Mouse (Mus musculus) embryonic facial prominence, embryonic 10.5 days (tissue): Measurements from ENCODE around the gene Fgd5. TPM values are rescaled to one million over a fixed set of nuclear protein-coding genes. Genes with fewer than 3 reads are reported as not detected.

Experiments used
- DNase-seq: peaks from one replicate; pipeline ENCODE4 v3.0.0-alpha.2; 2017; ENCODE audit warnings: low spot score
- H3K27ac ChIP-seq: fragments of 300-500 bp; sonication (generic); replicated peaks from 2 replicates; pipeline ENCODE4 v1.5.1; 2016; ENCODE audit warnings: mild to moderate bottlenecking
- H3K27me3 ChIP-seq: fragments of 300-500 bp; sonication (generic); replicated peaks from 2 replicates; pipeline ENCODE4 v1.6.1; 2016; ENCODE audit warnings: low read depth, mild to moderate bottlenecking; ENCODE audit not compliant: poor library complexity, severe bottlenecking
- H3K36me3 ChIP-seq: fragments of 300-500 bp; sonication (generic); replicated peaks from 2 replicates; pipeline ENCODE4 v1.6.1; 2016; ENCODE audit warnings: mild to moderate bottlenecking, moderate library complexity
- H3K4me1 ChIP-seq: fragments of 300-500 bp; sonication (generic); 2 replicates; pipeline ENCODE4 v1.6.1; 2016
- H3K4me3 ChIP-seq: fragments of 300-500 bp; sonication (generic); 2 replicates; pipeline ENCODE4 v1.5.1; 2016; ENCODE audit warnings: mild to moderate bottlenecking, moderate library complexity
- H3K9me3 ChIP-seq: fragments of 300-500 bp; sonication (generic); 2 replicates; pipeline ENCODE4 v1.6.1; 2016; ENCODE audit warnings: mild to moderate bottlenecking
- WGBS: fragments of 180-500 bp; shearing (Covaris S2); methylation state at CpG from one replicate; pipeline ENCODE4 v1.1.7; 2016; 5-methylcytosine and 5-hydroxymethylcytosine counted together
- polyA plus RNA-seq: library from polyadenylated mRNA; unstranded; fragments of >200 nt; fragmentation: Nextera tagmentation; extraction: Ambion mirVana; gene quantifications from 2 replicates; pipeline ENCODE4 v1.2.1, GENCODE M21; 2016

Fgd5 gene
- polyA plus RNA-seq, 1 experiment from 2014 or later = 6.2 TPM

DNA sequence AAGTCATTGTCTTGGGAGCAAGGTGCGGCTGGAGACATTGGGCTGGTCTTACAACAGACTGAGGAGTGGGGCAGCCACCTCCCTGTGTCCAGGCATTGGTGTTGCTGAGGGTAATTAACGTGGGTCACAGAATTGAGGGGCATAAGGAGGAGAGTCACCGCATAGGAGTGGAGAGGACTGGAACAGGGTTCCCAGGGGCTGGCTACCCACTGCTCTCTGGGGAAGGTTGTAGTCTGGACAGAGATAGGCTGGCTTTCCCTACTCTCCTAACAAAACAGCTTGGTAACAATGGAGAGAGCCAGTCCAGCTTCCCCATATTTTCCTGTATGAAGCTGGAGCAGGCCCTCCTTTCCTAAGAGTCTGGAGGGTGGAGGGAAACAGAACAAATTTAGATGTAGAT lies 1.3 kb downstream of the Fgd5 start:
- Histone ChIP-seq H3K4me1 (peaks cover 18% of the 10 kb centered on the region), H3K9me3 (no peaks in the 10 kb centered on the region), H3K36me3 (no peaks in the 10 kb centered on the region), H3K4me3 (peak overlapping the region; percentile 72), H3K27ac (no peak overlapping the region), H3K27me3 (peaks cover 56% of the 10 kb centered on the region)
- 61% methylated on average over 3 of the region's 3 CpGs for WGBS
- DNase-seq = no peak

DNA sequence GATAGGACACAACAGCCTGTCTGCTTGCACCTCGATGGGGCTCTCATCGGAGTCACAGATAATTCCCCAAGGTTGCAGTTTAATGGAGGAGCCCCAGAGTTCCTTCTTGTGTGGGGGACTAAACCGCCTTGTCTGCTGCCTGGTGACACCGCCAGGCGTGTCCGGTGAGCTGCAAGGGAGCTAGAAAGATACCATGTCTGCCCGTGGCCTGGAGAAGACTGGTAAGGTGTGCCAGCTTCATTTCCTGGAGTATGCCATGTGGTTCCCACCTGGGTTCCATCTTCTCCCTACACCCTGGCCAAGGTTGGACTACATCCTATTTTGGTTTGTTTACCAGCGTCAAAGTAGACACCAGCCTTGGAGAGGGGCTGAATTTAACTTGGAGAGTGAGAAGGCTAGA lies 11.4 kb downstream of the Fgd5 start:
- H3K4me1 ChIP-seq = peaks cover 11% of the 10 kb centered on the region
- H3K27ac ChIP-seq = no peak overlapping the region
- H3K4me3 ChIP-seq = no peak overlapping the region
- no peaks in the 10 kb centered on the region for H3K9me3 ChIP-seq
- no peaks in the 10 kb centered on the region for H3K27me3 ChIP-seq
- whole genome bisulfite sequencing = 93% methylated on average over 8 of the region's 8 CpGs
- H3K36me3 ChIP-seq = no peaks in the 10 kb centered on the region
- no peak for DNase-seq

- DNase-seq = no peak
- H3K4me3 ChIP-seq = no peak overlapping the region
- no peaks in the 10 kb centered on the region for H3K9me3 ChIP-seq
- no peaks in the 10 kb centered on the region for H3K36me3 ChIP-seq
- no peak overlapping the region for H3K27ac ChIP-seq
- H3K27me3 ChIP-seq = no peaks in the 10 kb centered on the region
- WGBS = 73% methylated on average over 2 of the region's 2 CpGs
- H3K4me1 ChIP-seq = peaks cover 11% of the 10 kb centered on the region
These were observed 14.1 kb downstream of the Fgd5 start for GRCm38 (mm10) chr6:91992823-91993222.

GRCm38 (mm10) chr6:91993795-91994505 lies 15.3 kb downstream of the Fgd5 start:
- Histone ChIP-seq H3K27ac (no peak overlapping the region), H3K9me3 (no peaks in the 10 kb centered on the region), H3K4me1 (peaks cover 11% of the 10 kb centered on the region), H3K36me3 (no peaks in the 10 kb centered on the region), H3K27me3 (no peaks in the 10 kb centered on the region), H3K4me3 (no peak overlapping the region)
- WGBS = 75% methylated on average over 8 of the region's 8 CpGs
- DNase-seq = no peak

GRCm38 (mm10) chr6:91996072-91996471 lies 17.4 kb downstream of the Fgd5 start:
- Histone ChIP-seq H3K4me3 (no peak overlapping the region), H3K4me1 (peaks cover 8% of the 10 kb centered on the region; the same call in 1 of the 2 replicates), H3K27me3 (no peaks in the 10 kb centered on the region), H3K27ac (no peak overlapping the region), H3K36me3 (no peaks in the 10 kb centered on the region), H3K9me3 (no peaks in the 10 kb centered on the region)
- 74% methylated on average over 8 of the region's 8 CpGs for WGBS
- DNase-seq = no peak

- no peaks in the 10 kb centered on the region for H3K36me3 ChIP-seq
- H3K4me1 ChIP-seq = peaks cover 31% of the 10 kb centered on the region
- H3K9me3 ChIP-seq = no peaks in the 10 kb centered on the region
- WGBS = 93% methylated on average over 1 of the region's 1 CpGs
- no peaks in the 10 kb centered on the region for H3K27me3 ChIP-seq
- no peak for DNase-seq
- H3K4me3 ChIP-seq = no peak overlapping the region
- H3K27ac ChIP-seq = no peak overlapping the region
These were observed 24.0 kb downstream of the Fgd5 start for GRCm38 (mm10) chr6:92002558-92003285.

GRCm38 (mm10) chr6:92003646-92004045 lies 25.0 kb downstream of the Fgd5 start:
- H3K27ac ChIP-seq = peak overlapping the region; percentile 58
- no peak overlapping the region for H3K4me3 ChIP-seq
- WGBS = 27% methylated on average over 2 of the region's 2 CpGs
- no peaks in the 10 kb centered on the region for H3K9me3 ChIP-seq
- no peak for DNase-seq
- H3K4me1 ChIP-seq = peaks cover 31% of the 10 kb centered on the region
- no peaks in the 10 kb centered on the region for H3K36me3 ChIP-seq
- H3K27me3 ChIP-seq = no peaks in the 10 kb centered on the region

DNA sequence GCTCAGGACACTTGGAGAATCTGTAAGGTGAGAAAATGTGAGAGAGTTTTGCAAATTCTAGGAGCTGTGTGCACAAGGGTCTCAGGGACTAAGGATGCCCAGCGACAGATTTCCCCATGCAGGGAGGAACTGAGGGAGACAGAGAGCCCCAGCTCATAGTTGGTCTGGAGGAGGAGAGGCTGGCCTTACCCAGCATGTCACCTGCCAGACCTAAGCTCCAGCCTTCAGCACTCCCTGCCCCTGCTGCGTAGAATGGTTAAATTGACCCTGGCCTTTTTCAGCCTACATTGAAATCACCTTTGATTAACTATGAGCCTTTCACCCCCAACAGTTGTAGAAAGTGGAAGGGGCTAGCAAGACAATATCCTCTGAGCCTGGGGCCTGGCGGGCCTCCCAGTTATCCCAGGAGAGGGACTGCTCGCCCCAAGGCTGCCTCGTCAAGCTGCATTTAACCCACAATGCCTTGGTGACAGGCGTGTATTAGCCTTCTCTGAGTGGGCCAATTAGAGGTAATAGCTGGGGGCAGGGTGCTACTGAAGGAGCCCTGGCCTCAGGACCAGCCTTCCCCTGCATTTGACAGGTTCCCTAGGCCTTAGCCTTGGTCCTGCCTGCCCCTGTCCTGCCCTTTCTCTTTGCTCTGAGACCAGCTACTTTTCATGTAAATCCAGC lies 25.6 kb downstream of the Fgd5 start:
- H3K27ac ChIP-seq = 0 out of 2 replicates have a peak overlapping the region, but pooled peaks have one; percentile 58

DNA sequence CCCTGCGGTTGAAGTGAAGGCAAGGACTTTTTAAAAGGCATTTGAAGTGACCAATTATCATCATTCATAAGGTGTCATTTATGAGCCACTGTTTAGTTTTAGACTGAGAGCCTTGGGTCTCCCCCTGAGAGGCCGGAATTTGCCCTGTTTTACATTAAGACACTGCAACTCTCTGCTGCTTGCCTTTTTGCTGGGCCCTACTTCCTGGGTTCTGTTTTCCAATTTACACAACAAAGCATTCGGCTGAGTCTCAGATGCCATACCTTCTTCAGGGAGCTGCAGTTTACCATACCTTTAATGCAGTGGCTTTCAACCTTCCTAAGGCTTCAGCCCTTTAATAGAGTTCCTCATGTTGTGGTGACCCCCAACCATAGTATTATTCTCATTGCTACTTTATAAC lies 26.1 kb downstream of the Fgd5 start:
- Histone ChIP-seq H3K9me3 (no peaks in the 10 kb centered on the region), H3K27ac (no peak overlapping the region), H3K36me3 (no peaks in the 10 kb centered on the region), H3K27me3 (no peaks in the 10 kb centered on the region), H3K4me3 (no peak overlapping the region), H3K4me1 (peaks cover 35% of the 10 kb centered on the region)
- WGBS = 35% methylated on average over 3 of the region's 3 CpGs
- DNase-seq = no peak

More for the DNA sequence above, 25.6 kb downstream of the Fgd5 start:
- DNase-seq = peak; percentile 56
- no peaks in the 10 kb centered on the region for H3K36me3 ChIP-seq
- no peaks in the 10 kb centered on the region for H3K27me3 ChIP-seq
- H3K4me1 ChIP-seq = peaks cover 31% of the 10 kb centered on the region
- 24% methylated on average over 6 of the region's 6 CpGs for WGBS
- H3K9me3 ChIP-seq = no peaks in the 10 kb centered on the region
- H3K4me3 ChIP-seq = no peak overlapping the region

DNA sequence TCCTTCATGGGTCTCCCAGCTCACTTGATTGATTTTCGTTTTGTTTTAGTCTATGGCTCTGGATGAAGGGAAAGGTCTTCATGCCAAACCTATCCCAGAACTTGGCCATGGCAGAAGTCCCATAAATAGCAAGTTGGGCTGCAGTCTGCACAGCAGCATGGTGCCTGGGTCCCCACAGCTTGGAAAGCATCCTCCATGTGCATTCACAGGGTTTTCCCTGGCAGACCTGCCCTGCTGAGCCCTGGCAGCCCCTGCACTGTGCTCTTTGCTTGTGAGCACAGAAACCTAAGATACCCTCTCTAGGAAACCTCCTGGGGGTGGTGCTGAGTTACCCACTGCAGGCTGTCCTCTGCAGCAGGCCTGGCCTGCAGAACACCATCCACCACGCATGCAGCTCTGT lies 32.2 kb downstream of the Fgd5 start:
- Histone ChIP-seq H3K27ac (no peak overlapping the region), H3K9me3 (no peaks in the 10 kb centered on the region), H3K36me3 (no peaks in the 10 kb centered on the region), H3K4me1 (peaks cover 23% of the 10 kb centered on the region), H3K4me3 (no peak overlapping the region), H3K27me3 (no peaks in the 10 kb centered on the region; the same call in 1 of the 2 replicates)
- WGBS = 84% methylated on average over 2 of the region's 2 CpGs
- no peak for DNase-seq

DNA sequence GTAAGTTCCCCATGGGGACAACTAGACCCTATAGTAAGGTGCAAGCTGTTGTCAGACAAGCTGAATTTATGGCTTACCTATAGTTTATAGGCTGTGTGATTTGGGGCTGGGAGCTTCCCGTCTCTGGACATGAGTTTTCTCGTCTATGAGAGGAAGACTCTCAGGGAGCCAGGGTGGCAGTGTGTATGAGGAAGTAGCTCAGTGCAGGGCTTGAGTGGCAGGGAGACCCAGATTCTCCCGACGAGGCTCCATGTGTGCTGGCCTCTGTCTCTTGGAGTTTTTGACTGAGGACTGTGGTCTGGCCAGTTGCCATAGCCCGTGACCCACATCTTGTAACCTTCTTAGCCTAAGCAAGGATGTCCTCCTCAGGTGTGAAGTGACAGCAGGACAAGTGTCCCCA lies 33.7 kb downstream of the Fgd5 start:
- 83% methylated on average over 5 of the region's 5 CpGs for WGBS
- H3K27me3 ChIP-seq = no peaks in the 10 kb centered on the region; the same call in 1 of the 2 replicates
- no peak for DNase-seq
- H3K4me1 ChIP-seq = peaks cover 23% of the 10 kb centered on the region
- H3K4me3 ChIP-seq = no peak overlapping the region
- no peaks in the 10 kb centered on the region for H3K36me3 ChIP-seq
- H3K27ac ChIP-seq = no peak overlapping the region
- no peaks in the 10 kb centered on the region for H3K9me3 ChIP-seq

DNA sequence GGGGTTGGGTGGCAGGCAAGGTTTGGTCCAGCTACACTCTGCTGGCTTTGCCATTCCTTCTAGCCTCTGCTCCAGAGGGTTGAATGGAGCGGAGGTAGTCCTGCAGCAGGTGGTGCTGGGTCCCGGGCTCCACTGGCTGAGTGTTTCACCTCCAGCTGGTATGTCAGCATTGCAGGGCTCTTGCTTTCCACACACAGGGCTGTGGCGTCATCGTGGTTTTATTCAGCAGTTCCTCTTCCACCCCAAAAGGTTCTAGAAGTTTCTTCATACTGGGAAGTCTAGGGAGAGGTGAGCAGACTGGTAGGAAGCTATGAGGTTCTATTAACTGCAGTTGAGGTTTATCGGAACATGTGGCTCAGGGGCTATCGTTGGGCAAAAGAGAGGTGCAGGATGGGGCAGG lies 34.4 kb downstream of the Fgd5 start:
- H3K27me3 ChIP-seq = no peaks in the 10 kb centered on the region; the same call in 1 of the 2 replicates
- no peak overlapping the region for H3K27ac ChIP-seq
- DNase-seq = no peak
- no peaks in the 10 kb centered on the region for H3K9me3 ChIP-seq
- H3K36me3 ChIP-seq = no peaks in the 10 kb centered on the region
- H3K4me1 ChIP-seq = peaks cover 23% of the 10 kb centered on the region
- 93% methylated on average over 6 of the region's 6 CpGs for WGBS
- no peak overlapping the region for H3K4me3 ChIP-seq
